Mouse (Mus musculus) kidney, adult 18-20 months (tissue): ENCODE measurements around the gene Prrg2.
"Not testable (repeated sequence)": the region's sequence is repeated elsewhere in the genome, so short reads cannot be mapped to it uniquely, and the experiment has no call there.

Experiments used
- DNase-seq: peaks from one replicate; pipeline ENCODE4 v3.0.0; 2021

The Prrg2 gene

DNA sequence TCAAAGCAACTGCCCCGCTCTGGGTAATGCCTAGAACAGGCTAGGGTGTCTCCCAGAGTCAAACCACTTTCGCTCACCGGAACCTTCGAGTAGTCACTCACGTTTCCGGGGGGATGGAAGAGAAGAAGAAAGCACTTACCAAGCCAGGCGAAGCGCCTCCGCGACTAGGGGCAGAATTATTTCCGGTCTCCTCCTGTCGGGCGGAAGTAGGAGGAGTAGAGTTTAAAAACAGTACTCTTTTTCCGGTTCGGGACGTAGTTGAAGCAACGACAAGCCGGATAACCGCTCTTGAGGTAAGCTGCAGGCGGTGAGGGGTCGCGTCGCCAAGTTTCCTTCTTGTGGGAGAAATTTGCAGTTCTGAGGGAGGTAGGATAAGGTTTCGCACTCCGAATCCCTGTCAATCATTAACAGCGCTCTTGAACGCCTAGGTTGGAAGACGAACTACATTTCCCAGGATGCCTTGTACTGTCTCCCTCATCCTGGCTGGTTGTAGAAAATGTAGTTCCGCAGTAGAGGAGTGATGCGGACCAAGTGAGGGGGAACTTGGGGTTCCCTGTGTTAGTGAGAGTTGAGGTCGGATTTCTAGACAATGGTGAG, at the start of gene Prrg2, which contains the start of gene Nosip:
Gene Prrg2 (minus strand): TSS at position 439 of the 597 bp plus-strand sequence.
Gene Nosip (plus strand): TSS at position 191 of the 597 bp plus-strand sequence.
- peak; percentile 97 for DNase-seq

DNA sequence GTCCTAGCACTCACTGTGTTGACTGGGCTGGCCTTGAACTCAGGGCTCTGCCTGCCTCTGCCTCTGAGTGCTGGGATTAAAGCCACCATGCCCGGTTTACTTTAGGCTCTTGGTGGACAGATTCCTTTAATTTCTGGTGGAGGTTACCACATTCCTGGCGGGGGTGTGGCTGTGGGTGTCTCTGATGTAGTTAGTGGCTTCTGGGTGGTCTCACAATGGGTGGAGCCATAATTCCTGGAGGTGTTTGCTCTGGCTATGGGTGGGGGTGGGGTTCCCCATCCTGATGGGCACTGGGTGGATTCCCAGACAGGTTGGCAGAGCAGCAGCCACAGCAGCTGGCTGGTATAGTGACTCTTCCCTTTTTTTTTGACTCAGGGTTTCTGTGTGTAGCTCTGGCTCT, 49.5 kb upstream of the Prrg2 start:
- DNase-seq: no peak

DNA sequence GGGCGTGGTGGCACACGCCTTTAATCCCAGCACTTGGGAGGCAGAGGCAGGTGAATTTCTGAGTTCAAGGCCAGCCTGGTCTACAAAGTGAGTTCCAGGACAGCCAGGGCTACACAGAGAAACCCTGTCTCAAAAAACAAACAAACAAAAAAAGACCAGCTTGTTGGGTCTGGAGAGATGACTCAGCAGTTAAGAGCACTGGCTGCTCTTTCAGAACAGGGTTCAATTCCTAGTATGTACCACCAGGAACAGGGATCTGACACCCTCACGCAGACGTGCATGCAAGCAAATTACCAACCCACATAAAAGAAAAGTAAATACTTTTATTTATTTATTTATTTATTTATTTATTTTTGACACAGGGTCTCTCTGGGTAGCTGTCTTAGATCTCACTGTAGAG, 47.6 kb upstream of the Prrg2 start:
- DNase-seq: not testable (repeated sequence)

- no peak for DNase-seq
Observed at GRCm38 (mm10) chr7:45107052-45107645, 44.7 kb upstream of the Prrg2 start.

GRCm38 (mm10) chr7:45106441-45106840, 44.0 kb upstream of the Prrg2 start:
- no peak for DNase-seq

- DNase-seq: no peak
Observed at GRCm38 (mm10) chr7:45105491-45105890, 43.0 kb upstream of the Prrg2 start.

GRCm38 (mm10) chr7:45104941-45105340, 42.5 kb upstream of the Prrg2 start:
- DNase-seq: no peak

- DNase-seq: peak; percentile 92
Observed at GRCm38 (mm10) chr7:45103652-45104180, 41.2 kb upstream of the Prrg2 start, which contains the start of gene Fcgrt. Gene Fcgrt, minus strand, starts transcription at chr7:45103851.

- peak; percentile 56 for DNase-seq
Observed at GRCm38 (mm10) chr7:45102940-45103585, 40.6 kb upstream of the Prrg2 start.

DNA sequence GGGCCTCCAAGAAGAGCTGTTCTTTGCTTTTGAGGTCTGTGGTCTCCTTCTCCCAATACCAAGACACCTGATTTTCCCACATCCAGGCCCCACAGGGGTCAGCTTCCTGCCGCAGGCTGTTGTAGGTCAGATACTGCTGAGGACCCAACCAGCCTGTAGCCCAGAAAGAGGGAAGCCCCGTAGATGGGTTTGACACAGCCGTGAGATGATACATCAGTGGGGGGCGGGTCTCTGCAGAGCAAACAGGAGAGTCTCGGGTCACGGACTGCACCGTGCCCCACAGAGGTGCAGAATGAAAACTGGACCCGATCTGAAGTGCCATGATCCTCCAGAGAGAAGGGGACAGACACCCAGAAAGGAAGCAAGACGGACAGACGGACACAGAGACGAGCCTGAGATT, 40.0 kb upstream of the Prrg2 start:
- DNase-seq: no peak

DNA sequence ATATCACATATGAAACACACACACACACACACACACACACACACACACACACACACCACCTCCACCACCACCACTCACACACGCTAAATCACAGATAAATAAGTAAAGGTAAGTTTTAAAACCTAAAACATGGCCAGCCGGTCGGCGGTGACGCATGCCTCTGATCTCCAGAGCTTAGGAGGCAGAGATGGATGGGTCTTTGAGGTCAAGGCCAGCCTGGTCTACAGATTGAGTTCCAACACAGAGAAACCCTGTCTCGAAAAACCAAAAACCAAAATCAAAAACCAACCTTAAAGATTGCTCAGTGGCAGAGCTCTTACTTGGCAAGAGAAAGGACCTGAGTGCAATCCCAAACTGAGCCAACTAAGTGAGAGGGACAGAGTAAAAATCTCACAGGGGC, 37.6 kb upstream of the Prrg2 start:
- no peak for DNase-seq

- DNase-seq: no peak
Observed at GRCm38 (mm10) chr7:45098541-45099240, 36.2 kb upstream of the Prrg2 start.

DNA sequence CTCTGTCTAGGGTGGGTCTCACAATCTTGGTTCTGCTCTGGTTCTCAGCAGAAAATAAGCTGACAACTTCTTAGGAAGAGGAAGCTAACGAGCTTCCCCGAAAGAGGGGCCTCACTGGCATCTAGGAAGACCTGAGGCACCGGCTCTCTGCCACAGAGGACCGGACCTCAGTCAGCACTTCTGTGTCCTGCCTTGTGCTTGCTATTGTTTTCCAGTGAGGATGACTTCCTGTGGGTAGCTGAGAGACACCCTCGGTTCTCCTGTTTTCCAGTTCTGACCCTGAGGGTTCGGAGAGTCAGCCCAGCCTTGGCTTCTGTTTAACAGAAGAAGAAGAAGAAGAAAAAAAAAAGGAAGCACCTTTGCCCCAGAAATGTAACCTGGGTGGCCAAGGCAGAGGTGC, 35.0 kb upstream of the Prrg2 start:
- DNase-seq: peak; percentile 22

DNA sequence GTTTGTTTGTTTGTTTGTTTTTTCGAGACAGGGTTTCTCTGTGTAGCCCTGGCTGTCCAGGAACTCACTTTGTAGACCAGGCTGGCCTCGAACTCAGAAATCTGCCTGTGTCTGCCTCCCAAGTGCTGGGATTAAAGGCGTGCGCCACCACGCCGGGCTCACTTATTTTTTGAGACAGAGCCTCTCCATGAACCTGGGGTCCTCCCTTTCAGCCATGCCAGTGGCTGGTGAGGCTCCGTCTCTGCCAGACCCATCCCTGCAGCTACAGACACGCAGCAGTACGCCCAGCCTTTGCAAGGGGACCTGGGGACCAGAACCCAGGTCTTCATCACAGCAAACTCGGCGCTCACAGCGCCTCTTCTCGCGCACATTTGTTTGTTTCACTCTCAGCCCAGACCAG, 33.5 kb upstream of the Prrg2 start:
- not testable (repeated sequence) for DNase-seq

DNA sequence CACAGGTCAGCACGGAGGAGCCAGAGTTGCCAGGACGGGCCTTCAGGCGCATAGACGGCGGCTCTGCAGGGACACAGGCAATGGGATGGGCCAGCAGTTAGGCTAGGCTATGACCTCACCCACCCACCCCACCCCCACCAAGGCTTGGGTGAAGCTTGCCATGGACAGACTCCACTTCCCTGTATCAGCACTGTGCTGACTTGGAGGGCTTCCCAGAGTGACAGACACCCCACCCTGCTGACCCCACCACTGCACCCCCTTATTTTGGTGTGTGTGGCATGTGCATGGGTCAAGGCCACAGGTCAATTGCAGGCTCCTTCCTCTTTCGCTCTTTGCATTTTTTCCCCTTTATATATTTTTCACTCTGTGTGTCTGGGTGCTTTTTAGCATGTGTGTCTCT, 32.9 kb upstream of the Prrg2 start:
- no peak for DNase-seq

GRCm38 (mm10) chr7:45094121-45094520, 31.6 kb upstream of the Prrg2 start:
- DNase-seq: no peak

GRCm38 (mm10) chr7:45093516-45093905, 31.0 kb upstream of the Prrg2 start:
- DNase-seq: no peak

- DNase-seq: no peak
Observed at GRCm38 (mm10) chr7:45092828-45093515, 30.5 kb upstream of the Prrg2 start.

GRCm38 (mm10) chr7:45092048-45092447, 29.6 kb upstream of the Prrg2 start, which contains the start of gene Rcn3:
Gene Rcn3, minus strand, starts transcription at chr7:45092221.
- DNase-seq: peak; percentile 61

DNA sequence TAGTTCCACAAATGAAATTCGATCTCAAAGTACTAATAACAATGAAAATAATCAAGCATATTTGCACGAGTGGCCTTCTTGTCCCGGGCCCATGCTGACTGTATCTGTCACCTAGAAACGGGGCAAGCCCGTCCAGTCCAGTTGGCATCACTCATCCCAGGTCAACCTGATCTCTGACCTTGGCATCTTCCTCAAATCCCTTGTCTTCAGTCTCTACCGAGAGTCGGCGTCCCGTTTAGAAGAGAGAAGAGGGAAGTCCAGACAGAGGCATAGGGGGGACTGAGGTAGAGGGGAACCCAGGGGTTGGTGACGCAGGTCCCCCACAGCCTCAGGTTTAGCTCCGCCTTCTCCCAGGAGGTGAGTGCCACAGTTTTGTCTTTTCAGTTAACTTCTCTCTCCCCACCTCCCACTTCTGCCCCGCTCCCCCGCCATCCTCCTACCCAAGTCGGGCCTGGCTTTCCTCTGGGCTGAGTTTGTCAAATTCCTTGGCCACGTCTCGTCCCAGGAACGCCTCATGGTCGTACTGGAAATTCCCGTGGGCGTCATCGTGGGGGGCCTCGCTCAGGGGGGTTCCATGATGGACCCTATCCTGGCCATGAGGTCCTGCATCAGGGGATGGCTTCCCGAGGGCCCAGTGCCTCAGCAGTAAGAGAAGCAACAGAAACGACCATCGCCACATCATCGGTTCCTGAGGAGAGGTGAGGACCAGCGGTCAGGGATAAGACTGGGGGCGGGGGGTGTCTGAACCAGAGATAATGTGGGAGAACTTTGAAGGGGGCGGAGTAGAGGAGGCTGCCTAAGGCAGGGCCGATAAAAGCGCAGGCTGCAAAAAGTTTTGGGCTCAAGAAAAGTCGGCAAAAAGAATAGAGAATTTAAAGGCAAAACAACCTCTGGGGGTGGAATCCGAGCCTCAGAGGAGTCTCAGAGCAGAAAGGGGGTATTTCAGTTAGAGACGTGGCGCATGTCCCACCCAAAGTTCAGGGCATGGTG, 28.8 kb upstream of the Prrg2 start:
- DNase-seq: no peak

GRCm38 (mm10) chr7:45090251-45090977, 27.9 kb upstream of the Prrg2 start:
- no peak for DNase-seq
